Mouse (Mus musculus): ENCODE data around the gene Efnb2. TPM values are rescaled to one million over a fixed set of nuclear protein-coding genes. Genes with fewer than 3 reads are reported as not detected.

Gene Efnb2
- total and polyA plus RNA-seq, 2 experiments from 2014 or later = 9.6 to 21.0 TPM

GRCm38 (mm10) chr8:8602616-8603461 lies 58.2 kb downstream of the Efnb2 start:
- no peak overlapping the region for H3K4me3 ChIP-seq (ENCODE audit: low read length)
- no peaks in the 10 kb centered on the region for H3K4me1 ChIP-seq (ENCODE audit: insufficient read depth, low read length)
- no peak overlapping the region for H3K4me2 ChIP-seq (ENCODE audit: low read depth, low read length)
- no peak for DNase-seq (ENCODE audit: low spot score)
- TF ChIP-seq CTCF (IDR thresholded peaks at IDR 0.05; ENCODE audit: low read depth) = no peak
- 67% methylated on average over 7 of the region's 7 CpGs for WGBS
- no peaks in the 10 kb centered on the region for H3K36me3 ChIP-seq (ENCODE audit: insufficient read depth, low read length)
- no peak overlapping the region for H3K27ac ChIP-seq
- H3K9me3 ChIP-seq (ENCODE audit: low read length) = no peaks in the 10 kb centered on the region
- no peak for ATAC-seq
- H3K9ac ChIP-seq (replicated peaks; ENCODE audit: low read length) = no peak overlapping the region
- no peaks in the 10 kb centered on the region for H3K27me3 ChIP-seq (ENCODE audit: insufficient read depth, low read length)

- H3K9ac ChIP-seq (replicated peaks; ENCODE audit: low read length) = no peak overlapping the region
- no peaks in the 10 kb centered on the region for H3K4me1 ChIP-seq (ENCODE audit: insufficient read depth, low read length)
- DNase-seq (ENCODE audit: low spot score) (no peak), ATAC-seq (no peak)
- no peaks in the 10 kb centered on the region for H3K27me3 ChIP-seq (ENCODE audit: insufficient read depth, low read length)
- no peak overlapping the region for H3K27ac ChIP-seq
- TF ChIP-seq CTCF (IDR thresholded peaks at IDR 0.05; ENCODE audit: low read depth) = no peak
- H3K4me2 ChIP-seq (ENCODE audit: low read depth, low read length) = no peak overlapping the region
- no peaks in the 10 kb centered on the region for H3K9me3 ChIP-seq (ENCODE audit: low read length)
- no peaks in the 10 kb centered on the region for H3K36me3 ChIP-seq (ENCODE audit: insufficient read depth, low read length)
- no peak overlapping the region for H3K4me3 ChIP-seq (ENCODE audit: low read length)
- 58% methylated on average over 7 of the region's 7 CpGs for WGBS
Measured at GRCm38 (mm10) chr8:8599931-8600330, 61.1 kb downstream of the Efnb2 start.

GRCm38 (mm10) chr8:8597434-8597833 lies 63.6 kb downstream of the Efnb2 start:
- no peak for TF ChIP-seq CTCF (IDR thresholded peaks at IDR 0.05; ENCODE audit: low read depth)
- DNase-seq (ENCODE audit: low spot score) = no peak
- Histone ChIP-seq H3K27ac (no peak overlapping the region), H3K4me1 (ENCODE audit: insufficient read depth, low read length) (no peaks in the 10 kb centered on the region), H3K9me3 (ENCODE audit: low read length) (no peaks in the 10 kb centered on the region), H3K4me3 (ENCODE audit: low read length) (no peak overlapping the region), H3K9ac (replicated peaks; ENCODE audit: low read length) (no peak overlapping the region), H3K4me2 (ENCODE audit: low read depth, low read length) (no peak overlapping the region), H3K36me3 (ENCODE audit: insufficient read depth, low read length) (no peaks in the 10 kb centered on the region), H3K27me3 (ENCODE audit: insufficient read depth, low read length) (no peaks in the 10 kb centered on the region)
- no peak for ATAC-seq
- 21% methylated on average over 13 of the region's 13 CpGs for WGBS

- Histone ChIP-seq H3K9me3 (ENCODE audit: low read length) (no peaks in the 10 kb centered on the region), H3K27ac (no peak overlapping the region), H3K4me2 (ENCODE audit: low read depth, low read length) (no peak overlapping the region), H3K27me3 (ENCODE audit: insufficient read depth, low read length) (no peaks in the 10 kb centered on the region), H3K9ac (replicated peaks; ENCODE audit: low read length) (no peak overlapping the region), H3K36me3 (ENCODE audit: insufficient read depth, low read length) (no peaks in the 10 kb centered on the region), H3K4me1 (ENCODE audit: insufficient read depth, low read length) (no peaks in the 10 kb centered on the region), H3K4me3 (ENCODE audit: low read length) (no peak overlapping the region)
- WGBS = 50% methylated on average over 12 of the region's 12 CpGs
- ATAC-seq = no peak
- DNase-seq (ENCODE audit: low spot score) = no peak
- no peak for TF ChIP-seq CTCF (IDR thresholded peaks at IDR 0.05; ENCODE audit: low read depth)
Measured at GRCm38 (mm10) chr8:8595831-8596611, 65.0 kb downstream of the Efnb2 start.

DNA sequence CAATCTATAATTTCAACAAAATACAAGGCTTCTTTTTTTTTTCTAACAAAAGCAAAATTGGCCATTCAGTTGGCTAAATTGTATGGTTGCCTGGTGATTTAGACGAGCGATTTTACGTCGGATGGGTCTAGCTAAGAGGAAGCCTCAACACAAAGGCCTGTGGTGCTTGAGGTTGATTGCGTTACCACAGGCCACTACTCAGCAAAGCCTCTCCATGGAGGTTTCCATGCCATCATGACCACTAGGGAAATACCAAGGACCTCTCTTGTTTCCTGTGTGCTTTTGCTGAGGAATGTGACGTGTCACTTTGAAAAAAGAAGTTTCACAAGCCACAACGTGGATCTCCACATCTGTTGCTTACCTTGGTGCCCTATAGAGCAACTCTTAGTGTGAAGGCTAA lies 67.2 kb downstream of the Efnb2 start:
- no peak overlapping the region for H3K9ac ChIP-seq (replicated peaks; ENCODE audit: low read length)
- no peak overlapping the region for H3K4me3 ChIP-seq (ENCODE audit: low read length)
- no peaks in the 10 kb centered on the region for H3K4me1 ChIP-seq (ENCODE audit: insufficient read depth, low read length)
- TF ChIP-seq CTCF (IDR thresholded peaks at IDR 0.05; ENCODE audit: low read depth) = no peak
- ATAC-seq (no peak), DNase-seq (ENCODE audit: low spot score) (no peak)
- no peak overlapping the region for H3K4me2 ChIP-seq (ENCODE audit: low read depth, low read length)
- no peak overlapping the region for H3K27ac ChIP-seq
- no peaks in the 10 kb centered on the region for H3K9me3 ChIP-seq (ENCODE audit: low read length)
- H3K36me3 ChIP-seq (ENCODE audit: insufficient read depth, low read length) = no peaks in the 10 kb centered on the region
- H3K27me3 ChIP-seq (ENCODE audit: insufficient read depth, low read length) = no peaks in the 10 kb centered on the region
- 88% methylated on average over 7 of the region's 7 CpGs for WGBS

DNA sequence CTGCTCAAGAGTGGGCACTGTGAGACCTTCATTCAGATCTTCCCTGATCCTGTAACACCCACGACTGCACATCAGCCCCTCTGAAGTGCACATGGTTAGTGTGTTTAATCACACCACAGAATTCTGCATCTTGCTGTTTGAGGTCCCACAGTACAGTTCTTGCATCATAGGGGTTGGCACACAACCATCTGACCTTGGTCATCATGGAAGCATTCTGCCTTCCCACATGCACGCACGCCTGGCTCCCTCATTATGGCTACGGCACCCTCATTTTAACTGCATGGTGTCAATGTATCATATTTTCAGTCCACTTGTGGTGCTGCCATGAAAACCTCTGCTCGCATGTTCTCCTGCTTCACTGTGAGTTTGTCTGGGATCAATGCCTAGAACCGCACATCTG lies 67.7 kb downstream of the Efnb2 start:
- H3K4me3 ChIP-seq (ENCODE audit: low read length) = no peak overlapping the region
- no peaks in the 10 kb centered on the region for H3K9me3 ChIP-seq (ENCODE audit: low read length)
- no peak for DNase-seq (ENCODE audit: low spot score)
- TF ChIP-seq CTCF (IDR thresholded peaks at IDR 0.05; ENCODE audit: low read depth) = no peak
- no peaks in the 10 kb centered on the region for H3K4me1 ChIP-seq (ENCODE audit: insufficient read depth, low read length)
- no peaks in the 10 kb centered on the region for H3K36me3 ChIP-seq (ENCODE audit: insufficient read depth, low read length)
- ATAC-seq = no peak
- H3K9ac ChIP-seq (replicated peaks; ENCODE audit: low read length) = no peak overlapping the region
- 92% methylated on average over 6 of the region's 6 CpGs for WGBS
- no peak overlapping the region for H3K27ac ChIP-seq
- H3K27me3 ChIP-seq (ENCODE audit: insufficient read depth, low read length) = no peaks in the 10 kb centered on the region
- no peak overlapping the region for H3K4me2 ChIP-seq (ENCODE audit: low read depth, low read length)

Measured in hindbrain, postnatal 0 days (tissue).